Mouse (Mus musculus) thymus, postnatal 4 days (tissue): ENCODE measurements around the gene Gm3336.

Source experiments
- DNase-seq: peaks from one replicate; pipeline ENCODE4 v3.0.0; 2021

The Gm3336 gene

GRCm38 (mm10) chr8:70749097-70749674, 30.8 kb downstream of the Gm3336 start:
- DNase-seq, result peak; percentile 12

GRCm38 (mm10) chr8:70750128-70750680, 31.9 kb downstream of the Gm3336 start:
- peak; percentile 4 for DNase-seq

- peak; percentile 90 for DNase-seq
These were observed 33.8 kb downstream of the Gm3336 start for GRCm38 (mm10) chr8:70752000-70752764.

DNA sequence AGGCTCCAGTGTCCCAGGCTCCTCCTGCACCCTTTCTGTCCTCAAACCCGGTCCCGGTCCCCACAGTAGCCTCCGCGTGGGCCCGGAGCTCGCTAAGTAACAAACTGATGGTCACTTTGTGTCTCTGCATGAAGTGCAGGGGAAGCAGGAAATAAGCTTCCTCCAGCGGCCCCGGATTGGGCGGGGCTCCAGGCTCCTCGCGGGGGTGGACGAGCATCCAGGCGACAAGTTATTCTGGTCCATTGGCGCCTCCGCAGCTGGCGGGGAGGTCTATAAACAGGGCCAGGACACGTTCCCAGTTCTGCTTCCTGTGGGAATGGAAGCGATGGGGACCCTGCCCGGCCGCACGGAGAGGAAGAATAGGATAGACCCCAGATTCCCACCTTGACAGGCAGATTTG, 34.8 kb downstream of the Gm3336 start:
- DNase-seq, result peak; percentile 75

GRCm38 (mm10) chr8:70754043-70754870, 35.9 kb downstream of the Gm3336 start, which contains the start of gene Rab3a:
Gene Rab3a (plus strand): TSS chr8:70754679.
- DNase-seq, result peak; percentile 92

GRCm38 (mm10) chr8:70754871-70755660, 36.7 kb downstream of the Gm3336 start:
- DNase-seq, result peak; percentile 75

GRCm38 (mm10) chr8:70755661-70756475, 37.5 kb downstream of the Gm3336 start:
- peak; percentile 28 for DNase-seq

- peak; percentile 12 for DNase-seq
These were observed 38.2 kb downstream of the Gm3336 start for GRCm38 (mm10) chr8:70756476-70757040.

DNA sequence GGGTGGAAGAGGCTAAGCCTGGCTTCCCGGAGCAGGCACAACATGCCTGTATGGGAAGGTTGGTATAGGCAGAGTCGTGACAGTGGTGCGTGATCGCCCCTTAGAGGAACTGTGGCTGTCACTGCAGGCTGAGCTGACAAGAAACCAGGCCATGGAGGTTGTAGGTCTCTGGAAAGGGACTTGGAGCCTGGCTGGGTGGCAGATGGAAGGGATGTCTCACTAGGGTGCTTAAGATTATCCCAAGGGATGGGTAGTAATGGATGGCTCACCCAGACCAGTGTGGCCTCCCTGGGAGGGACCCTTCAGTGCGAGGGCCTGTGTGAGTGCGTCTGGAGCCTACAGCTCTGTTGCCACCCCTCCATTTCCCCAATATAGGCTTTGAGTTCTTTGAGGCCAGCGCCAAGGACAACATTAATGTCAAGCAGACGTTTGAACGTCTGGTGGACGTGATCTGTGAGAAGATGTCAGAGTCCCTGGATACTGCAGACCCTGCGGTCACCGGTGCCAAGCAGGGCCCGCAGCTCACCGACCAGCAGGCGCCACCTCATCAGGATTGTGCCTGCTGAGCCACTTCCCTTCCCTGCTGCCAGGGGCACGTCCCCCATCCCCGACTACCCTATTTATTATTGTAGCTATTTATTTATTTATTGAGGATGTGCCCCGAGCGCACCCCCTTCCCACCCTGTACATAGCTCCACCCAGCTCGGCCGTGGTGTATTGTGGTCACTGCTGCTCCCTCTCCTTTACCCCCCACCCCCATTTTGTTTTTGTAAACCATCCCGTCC, 39.4 kb downstream of the Gm3336 start:
- DNase-seq, result peak; percentile 56

DNA sequence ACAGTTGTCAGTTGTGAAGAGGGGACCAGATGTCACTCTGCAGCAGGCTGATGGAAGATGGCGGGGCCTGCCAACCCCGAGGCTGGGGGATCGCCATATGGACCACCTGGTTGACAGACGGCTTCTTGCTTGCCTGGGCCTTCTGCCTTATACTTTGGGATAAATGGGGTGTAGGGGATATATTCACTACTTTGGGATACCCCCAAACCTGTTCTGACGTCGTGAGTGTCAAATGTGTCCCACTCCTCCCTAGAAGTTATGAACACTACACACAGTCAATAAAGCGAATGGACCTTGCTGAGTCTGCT, 39.9 kb downstream of the Gm3336 start:
- DNase-seq, result no peak

DNA sequence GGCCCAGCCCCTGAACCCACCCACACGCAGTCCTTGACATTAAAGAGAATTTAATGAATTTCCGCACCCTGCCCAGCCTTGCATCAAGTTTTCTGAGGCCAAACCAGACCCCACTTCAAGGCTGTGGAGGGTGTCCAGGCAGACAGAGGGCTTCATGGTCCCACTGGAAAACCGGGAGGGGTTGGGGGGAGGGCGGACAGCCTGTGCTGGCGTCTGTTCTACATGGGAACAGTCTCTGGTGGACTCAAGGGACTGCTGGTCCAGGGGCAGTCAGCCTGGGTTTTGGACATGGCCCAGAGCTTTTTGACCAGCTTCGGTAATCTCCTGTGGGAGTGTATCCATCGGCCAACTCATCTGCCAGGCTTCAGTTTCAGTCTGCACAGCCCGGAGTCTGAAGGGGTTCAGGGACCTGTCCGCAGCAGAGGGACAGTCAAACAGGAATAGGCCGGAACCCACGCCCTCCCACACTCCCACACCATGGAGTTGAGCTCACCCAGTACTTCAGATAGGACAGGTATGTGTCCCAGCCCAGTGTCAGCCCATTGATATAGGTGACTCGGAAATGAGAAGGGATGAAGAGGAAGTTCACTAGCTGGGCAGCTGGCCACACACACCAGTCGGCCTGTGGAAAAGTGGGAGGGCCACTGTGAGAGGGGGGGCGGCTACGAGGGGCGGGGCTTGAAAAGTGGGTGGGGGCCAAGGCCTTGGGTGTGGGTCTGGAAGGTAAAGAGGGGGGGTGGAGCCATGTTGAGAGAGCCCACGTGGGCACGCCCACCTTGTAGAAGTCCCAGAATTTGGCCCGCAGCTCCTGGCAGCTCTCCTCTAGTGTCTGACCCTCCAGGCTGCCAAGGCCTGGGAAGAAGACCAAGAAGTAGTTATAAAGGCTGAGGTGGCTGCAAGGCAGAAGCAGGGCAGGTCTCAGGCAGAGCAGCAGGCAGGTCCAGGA, 40.5 kb downstream of the Gm3336 start:
- peak; percentile 32 for DNase-seq

- no peak for DNase-seq
These were observed 42.0 kb downstream of the Gm3336 start for GRCm38 (mm10) chr8:70760350-70760749.

DNA sequence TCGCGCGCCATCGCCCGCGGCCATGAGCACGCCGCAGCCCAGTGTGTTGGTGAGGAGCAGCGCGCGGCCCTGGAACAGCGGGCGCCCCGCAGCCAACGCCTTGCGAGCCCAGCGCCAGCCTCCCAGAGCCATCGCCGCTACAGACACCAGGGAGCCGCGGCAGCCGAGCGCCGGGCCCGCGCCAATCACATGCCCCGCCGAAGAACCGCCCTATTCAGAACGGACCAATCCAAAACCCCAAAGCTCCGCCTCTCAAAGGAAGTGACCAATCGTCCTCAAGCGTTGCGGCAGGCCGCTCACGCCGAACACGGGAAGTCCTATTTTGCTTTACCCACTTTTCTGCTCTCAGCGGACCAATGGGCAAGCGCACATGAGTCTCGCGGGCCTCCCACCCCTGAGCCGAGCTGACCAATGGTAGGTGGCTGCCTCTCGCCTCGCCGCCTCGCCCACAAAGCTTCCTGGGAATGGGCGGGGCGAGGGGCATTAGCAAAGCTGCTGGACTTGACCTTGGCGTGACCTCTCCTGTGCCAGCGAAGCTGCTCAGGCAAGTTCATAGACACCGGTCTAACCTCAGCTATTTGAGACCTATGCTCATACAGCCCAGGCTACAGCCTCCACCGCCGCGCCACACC, 42.5 kb downstream of the Gm3336 start, which contains the start of gene Mpv17l2:
Gene Mpv17l2 (minus strand): TSS at position 172 of the 632 bp plus-strand sequence.
- DNase-seq, result peak; percentile 91

- no peak for DNase-seq
These were observed 43.8 kb downstream of the Gm3336 start for GRCm38 (mm10) chr8:70762118-70762517.

DNA sequence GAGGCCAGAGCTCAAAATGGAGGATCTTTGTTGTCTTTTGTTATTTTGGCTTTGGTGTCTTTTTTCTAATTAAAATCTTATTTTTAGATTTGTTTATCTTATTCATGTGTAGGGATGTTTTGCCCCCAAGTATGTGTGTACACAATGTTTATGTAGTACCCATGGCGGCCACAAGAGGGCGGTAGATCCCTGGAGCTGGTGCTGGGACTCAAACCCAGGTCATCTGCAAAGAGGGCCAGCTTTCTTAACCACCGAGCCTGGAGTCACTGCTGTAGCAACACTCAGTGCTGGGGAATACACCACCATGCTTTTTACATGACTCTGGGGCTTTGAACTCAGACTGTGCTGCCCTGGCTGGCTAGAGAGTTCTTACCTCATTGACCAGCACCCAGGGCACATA, 45.0 kb downstream of the Gm3336 start:
- DNase-seq, result peak; percentile 91

DNA sequence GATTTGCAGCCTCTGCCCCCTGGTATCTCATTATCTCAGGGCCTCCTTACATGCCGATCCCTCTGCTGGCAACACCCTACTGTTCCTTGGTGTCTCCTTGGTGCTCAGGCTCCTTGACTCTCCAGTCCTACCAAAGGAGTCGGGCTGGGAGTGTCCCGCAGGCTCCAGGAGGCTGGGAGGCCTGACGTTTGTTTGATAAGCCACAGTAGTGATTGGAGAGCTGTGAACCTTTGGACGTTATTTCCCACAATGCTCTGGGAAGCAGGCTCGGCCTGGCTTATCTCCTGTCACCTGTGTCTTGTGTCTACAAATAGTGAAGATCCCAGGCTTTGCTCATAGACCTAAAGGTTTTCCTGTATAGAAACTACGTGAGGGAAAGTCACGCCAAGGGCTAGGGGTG, 45.7 kb downstream of the Gm3336 start:
- no peak for DNase-seq

- no peak for DNase-seq
These were observed 46.3 kb downstream of the Gm3336 start for GRCm38 (mm10) chr8:70764676-70765075.

GRCm38 (mm10) chr8:70765329-70765728, 47.0 kb downstream of the Gm3336 start:
- peak; percentile 21 for DNase-seq
